ENCODE assay signal across 24 mouse cellular contexts in the genomic region with DNA sequence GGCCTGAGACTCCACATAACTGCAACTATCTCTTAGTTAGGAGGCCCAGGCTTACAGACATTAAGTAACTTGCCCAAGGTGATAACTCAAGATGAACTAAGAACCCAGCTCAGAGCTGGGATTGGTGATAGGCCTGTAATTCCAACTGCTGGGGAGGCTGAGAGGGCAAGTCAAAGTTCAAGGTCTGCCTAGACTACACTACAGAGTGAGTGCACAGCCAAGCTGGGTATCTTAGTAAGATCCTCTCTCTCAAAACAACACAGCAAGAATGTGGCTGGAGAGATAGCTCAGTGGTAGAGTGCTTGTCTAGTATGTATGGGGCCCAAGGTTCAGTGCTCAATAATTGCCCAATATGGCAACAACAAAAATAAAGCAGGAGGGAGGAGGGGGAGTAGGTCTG. TPM values are rescaled to one million over a fixed set of nuclear protein-coding genes. Genes with fewer than 3 reads are reported as not detected.
A peak's percentile ranks its signal among the peaks of the same experiment; 100 is the strongest.
DNase-seq lines count a peak whose midpoint lies in the region; ATAC-seq and TF ChIP-seq lines count a peak whose summit lies in the region.
"Had no signal": no experiment of that assay in that cellular context is flagged by ENCODE, and none has a peak within 500 bp of the region (broad histone marks: within the 10 kb centered on the region; RNA-seq: fewer than 3 reads in every experiment).

No protein-coding gene starts in this region.

- H3K36me3 ChIP-seq in kidney, adult 2 months (ENCODE audit: control insufficient read depth, insufficient read depth, low read length): no peaks in the 10 kb centered on the region
- peaks cover 95% of the 10 kb centered on the region for H3K36me3 ChIP-seq in G1E (replicated peaks)
- peaks cover 25% of the 10 kb centered on the region for H3K36me3 ChIP-seq in small intestine, adult 2 months (ENCODE audit: control insufficient read depth, insufficient read depth, low read length)

- DNase-seq in kidney, adult 2 months: peak; percentile 37
- DNase-seq in kidney, postnatal 25 days: no peak
- DNase-seq in G1E (ENCODE audit: low spot score): peak; percentile 26
- peak; percentile 82 for DNase-seq in c-Kit-positive CD71-positive TER-119-negative erythroid progenitor cells, embryonic 14.5 days (ENCODE audit: low read depth)
- DNase-seq in layer of hippocampus, postnatal 36 days: no peak
- DNase-seq in thymus, postnatal 25 days: no peak
- DNase-seq: adrenal gland, postnatal 36 days; cerebellum, adult 11 months; cerebellum, adult 9-10 months; cerebellum, postnatal 36 days; embryo, embryonic 11 days; forebrain, postnatal 0 days; heart, adult 2 months; heart, postnatal 10 days; kidney, postnatal 4 days; lung, adult 18-20 months; lung, postnatal 4 days; midbrain, embryonic 14.5 days had no signal

- peak; percentile 40 for ATAC-seq in G1E (ENCODE audit: extremely low read depth, insufficient number of reproducible peaks, low FRiP score, poor library complexity, severe bottlenecking)
- ATAC-seq: forebrain, postnatal 0 days; lung, postnatal 0 days had no signal

- H3K9me3 ChIP-seq in G1E (replicated peaks): no peaks in the 10 kb centered on the region
- H3K9me3 ChIP-seq: embryonic facial prominence, embryonic 12.5 days; heart, embryonic 13.5 days; kidney, embryonic 15.5 days had no signal

- no peaks in the 10 kb centered on the region for H3K27me3 ChIP-seq in kidney, adult 2 months (replicated peaks; ENCODE audit: control insufficient read depth, insufficient read depth, low read length)
- no peaks in the 10 kb centered on the region; the same call in 1 of the 2 replicates for H3K27me3 ChIP-seq in G1E (ENCODE audit: insufficient read depth, low read length)
- no peaks in the 10 kb centered on the region for H3K27me3 ChIP-seq in small intestine, adult 2 months (ENCODE audit: control insufficient read depth, insufficient read depth, low read length)
- H3K27me3 ChIP-seq: embryonic facial prominence, embryonic 12.5 days; heart, embryonic 13.5 days; kidney, embryonic 15.5 days had no signal

- H3K27ac ChIP-seq in kidney, adult 2 months (ENCODE audit: insufficient read depth, low read depth, low read length): no peak overlapping the region
- H3K27ac ChIP-seq in small intestine, adult 2 months (ENCODE audit: insufficient read depth, low read depth, low read length): peak overlapping the region; percentile 66
- H3K27ac ChIP-seq: embryonic facial prominence, embryonic 12.5 days; heart, adult 2 months; heart, embryonic 13.5 days; hindbrain, embryonic 14.5 days; kidney, embryonic 15.5 days had no signal

- TF ChIP-seq CTCF in kidney, adult 2 months (conservative IDR thresholded peaks at IDR 0.05; ENCODE audit: insufficient read depth, insufficient read length, low read depth, low read length): no peak
- TF ChIP-seq CTCF in G1E (IDR thresholded peaks at IDR 0.05; ENCODE audit: low read depth, low read length): no peak
- TF ChIP-seq CTCF in small intestine, adult 2 months (IDR thresholded peaks at IDR 0.05; ENCODE audit: extremely low read depth, insufficient read length, insufficient replicate concordance, low read depth, low read length): no peak

- no peak for TF ChIP-seq POLR2A in kidney, adult 2 months (IDR thresholded peaks at IDR 0.05; ENCODE audit: low read depth, low read length)
- TF ChIP-seq POLR2A in small intestine, adult 2 months (IDR thresholded peaks at IDR 0.05; ENCODE audit: low read depth, low read length): no peak

- no peak overlapping the region for H3K4me3 ChIP-seq in kidney, adult 2 months (ENCODE audit: insufficient read depth, low read depth, low read length)
- no peak overlapping the region for H3K4me3 ChIP-seq in G1E (ENCODE audit: low read depth, low read length)
- H3K4me3 ChIP-seq in small intestine, adult 2 months (ENCODE audit: low read depth, low read length): no peak overlapping the region
- H3K4me3 ChIP-seq: embryonic facial prominence, embryonic 12.5 days; heart, adult 2 months; heart, embryonic 13.5 days; kidney, embryonic 15.5 days had no signal

- H3K4me1 ChIP-seq in kidney, adult 2 months (ENCODE audit: control insufficient read depth, insufficient read depth, low read length): no peaks in the 10 kb centered on the region
- peaks cover 38% of the 10 kb centered on the region for H3K4me1 ChIP-seq in G1E (ENCODE audit: insufficient read depth, low read depth, low read length)
- H3K4me1 ChIP-seq in small intestine, adult 2 months (ENCODE audit: control insufficient read depth, insufficient read depth, insufficient read length, low read length): peaks cover 4% of the 10 kb centered on the region; the same call in 1 of the 2 replicates
- H3K4me1 ChIP-seq: embryonic facial prominence, embryonic 12.5 days; heart, embryonic 13.5 days; kidney, embryonic 15.5 days had no signal

RNA-seq across cellular contexts. Expression of a gene that starts 7.8 kb away (rescaled TPM):
- 3.6 and 4.0 TPM in 2 replicates for polyA plus RNA-seq in kidney, adult 2 months (2012; rRNA removed)
- 14.9 and 16.9 TPM in 2 replicates for total RNA-seq in G1E (2014; fragmentation: Nextera tagmentation)
- 13.5 and 16.5 TPM in 2 replicates for total RNA-seq in G1E (2017)
- 31.0 and 33.8 TPM in 2 replicates for polyA plus RNA-seq in G1E (2012)
- polyA plus RNA-seq in small intestine, adult 2 months (2012; rRNA removed): 2.4 and 3.0 TPM in 2 replicates
- total RNA-seq in layer of hippocampus, postnatal 36 days (2021): 10 to 100 TPM; 34.7 to 35.5 TPM

RNA-seq across cellular contexts. Expression of a gene that starts 23.5 kb away (rescaled TPM):
- 493 and 500 TPM in 2 replicates for polyA plus RNA-seq in kidney, adult 2 months (2012; rRNA removed)
- total RNA-seq in G1E (2014; fragmentation: Nextera tagmentation): 910 and 922 TPM in 2 replicates
- total RNA-seq in G1E (2017): 501 and 541 TPM in 2 replicates
- polyA plus RNA-seq in G1E (2012): 573 and 600 TPM in 2 replicates
- 159 and 216 TPM in 2 replicates for polyA plus RNA-seq in small intestine, adult 2 months (2012; rRNA removed)
- 100 to 1,000 TPM; 507 to 547 TPM for total RNA-seq in layer of hippocampus, postnatal 36 days (2021)

RNA-seq across cellular contexts. Expression of a gene that starts 40.3 kb away (rescaled TPM):
- 1.4 TPM in 2 replicates for polyA plus RNA-seq in kidney, adult 2 months (2012; rRNA removed)
- total RNA-seq in G1E (2014; fragmentation: Nextera tagmentation) (15.3 and 17.8 TPM in 2 replicates), G1E (2017) (23.4 and 30.4 TPM in 2 replicates)
- polyA plus RNA-seq in G1E (2012): 42.6 and 60.2 TPM in 2 replicates
- polyA plus RNA-seq in small intestine, adult 2 months (2012; rRNA removed): 13.7 and 62.2 TPM in 2 replicates
- total RNA-seq in layer of hippocampus, postnatal 36 days (2021): 10 to 100 TPM; 14.0 to 16.4 TPM

RNA-seq across cellular contexts. Expression of a gene that starts 45.0 kb away (rescaled TPM):
- 11.8 and 15.2 TPM in 2 replicates for polyA plus RNA-seq in kidney, adult 2 months (2012; rRNA removed)
- total RNA-seq in G1E (2014; fragmentation: Nextera tagmentation) (81.0 and 95.9 TPM in 2 replicates), G1E (2017) (50.2 and 52.2 TPM in 2 replicates)
- 20.3 and 29.3 TPM in 2 replicates for polyA plus RNA-seq in G1E (2012)
- polyA plus RNA-seq in small intestine, adult 2 months (2012; rRNA removed): 4.7 and 5.9 TPM in 2 replicates
- 10 to 100 TPM; 27.0 to 29.5 TPM for total RNA-seq in layer of hippocampus, postnatal 36 days (2021)

RNA-seq across cellular contexts. Expression of a gene that starts 45.1 kb away (rescaled TPM):
- 74.2 and 78.7 TPM in 2 replicates for polyA plus RNA-seq in kidney, adult 2 months (2012; rRNA removed)
- total RNA-seq in G1E (2014; fragmentation: Nextera tagmentation) (36.7 and 45.4 TPM in 2 replicates), G1E (2017) (27.8 and 29.7 TPM in 2 replicates)
- 25.6 and 34.0 TPM in 2 replicates for polyA plus RNA-seq in G1E (2012)
- 27.5 and 42.0 TPM in 2 replicates for polyA plus RNA-seq in small intestine, adult 2 months (2012; rRNA removed)
- total RNA-seq in layer of hippocampus, postnatal 36 days (2021): 10 to 100 TPM; 41.9 to 45.0 TPM

Comparison
In these comparisons a context has a peak if more than half of its experiments do, and no peak if none do; other contexts are left out.
1. DNase-seq: peak in kidney, adult 2 months (single experiment), G1E (single experiment) and c-Kit-positive CD71-positive TER-119-negative erythroid progenitor cells, embryonic 14.5 days (single experiment); none in kidney, postnatal 25 days (0 of 2), layer of hippocampus, postnatal 36 days (0 of 2) and thymus, postnatal 25 days (single experiment).